Mouse (Mus musculus) kidney, postnatal 0 days (tissue): ENCODE measurements at regions not wholly inside any gene's neighbourhood (a gene's known extent, or its start where the extent isn't known, plus 50 kb on each side); places are given as distances from the start of the nearest gene placed in this dataset.

ENCODE experiments used
- ATAC-seq: fragments of 200-750 bp; cut with Nextera tagmentation; replicated peaks from 2 replicates; pipeline ENCODE4 v1.8.0; 2017; ENCODE audit warnings: low read depth, moderate number of reproducible peaks, moderate TSS enrichment, moderate library complexity; ENCODE audit not compliant: low FRiP score
- DNase-seq: peaks from one replicate; pipeline ENCODE4 v3.0.0-alpha.2; 2016; ENCODE audit warnings: low spot score
- H3K27ac ChIP-seq: fragments of 300-500 bp; sonication (generic); 2 replicates; pipeline ENCODE4 v1.5.1; 2014; ENCODE audit warnings: mild to moderate bottlenecking
- H3K27me3 ChIP-seq: fragments of 300-500 bp; sonication (generic); 2 replicates; pipeline ENCODE4 v1.6.1; 2014; ENCODE audit warnings: low read length, mixed read lengths; ENCODE audit not compliant: insufficient read depth
- H3K36me3 ChIP-seq: fragments of 300-500 bp; sonication (generic); 2 replicates; pipeline ENCODE4 v1.6.1; 2014; ENCODE audit warnings: low read length, mixed read lengths; ENCODE audit not compliant: insufficient read depth
- H3K4me1 ChIP-seq: fragments of 300-500 bp; sonication (generic); replicated peaks from 2 replicates; pipeline ENCODE4 v1.6.1; 2014; ENCODE audit warnings: antibody characterized with exemption, low read length, mixed read lengths; ENCODE audit not compliant: insufficient read depth
- H3K4me2 ChIP-seq: fragments of 300-500 bp; sonication (generic); 2 replicates; pipeline ENCODE4 v1.6.1; 2014; ENCODE audit warnings: mild to moderate bottlenecking, low read length, moderate library complexity, mixed read lengths
- H3K4me3 ChIP-seq: fragments of 300-500 bp; sonication (generic); replicated peaks from 2 replicates; pipeline ENCODE4 v1.5.1; 2014; ENCODE audit warnings: low read depth, low read length
- H3K9ac ChIP-seq: fragments of 300-500 bp; sonication (generic); 2 replicates; pipeline ENCODE4 v1.6.1; 2014; ENCODE audit warnings: low read depth, low read length
- H3K9me3 ChIP-seq: fragments of 300-500 bp; sonication (generic); replicated peaks from 2 replicates; pipeline ENCODE4 v1.6.1; 2016; ENCODE audit warnings: low read length, inconsistent platforms, mixed read lengths
- CTCF ChIP-seq: IDR thresholded peaks from 2 replicates; pipeline ENCODE4 v1.5.1; 2016; ENCODE audit warnings: antibody characterized with exemption, low read depth, mild to moderate bottlenecking, moderate library complexity
- WGBS: fragments of 180-500 bp; shearing (Covaris S2); extraction: QIAGEN DNeasy Blood & Tissue Kit; methylation state at CpG from one replicate; pipeline ENCODE4 v1.1.7; 2014; 5-methylcytosine and 5-hydroxymethylcytosine counted together

DNA sequence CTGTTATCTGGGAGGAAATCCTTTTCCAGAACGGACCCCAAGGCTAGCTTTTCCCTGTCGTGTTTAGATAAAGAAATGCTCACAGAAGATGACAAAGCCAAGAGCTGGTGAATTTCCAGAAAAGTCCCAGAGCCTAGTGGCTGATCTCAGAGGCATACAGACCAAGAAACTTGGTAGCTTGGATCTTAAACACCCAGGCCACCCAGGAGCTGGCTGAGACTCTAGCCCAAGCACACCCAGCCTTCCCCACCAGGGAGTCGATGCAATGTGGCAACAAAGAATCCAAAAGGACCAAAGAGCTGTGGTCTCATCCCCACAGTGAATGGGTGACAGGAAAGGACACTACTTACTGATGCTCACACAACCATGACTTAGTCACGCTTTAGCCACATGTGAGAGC is 513.8 kb downstream of the Dok5 start:
- DNase-seq (no peak), ATAC-seq (no peak)
- Histone ChIP-seq H3K27me3 (no peaks in the 10 kb centered on the region), H3K4me3 (no peak overlapping the region), H3K4me1 (no peaks in the 10 kb centered on the region), H3K27ac (no peak overlapping the region), H3K9ac (no peak overlapping the region), H3K4me2 (no peak overlapping the region), H3K36me3 (no peaks in the 10 kb centered on the region), H3K9me3 (no peaks in the 10 kb centered on the region)
- no peak for TF ChIP-seq CTCF
- WGBS = 59% methylated on average over 4 of the region's 4 CpGs

- no peak for ATAC-seq
- no peaks in the 10 kb centered on the region for H3K4me1 ChIP-seq
- 84% methylated on average over 5 of the region's 5 CpGs for WGBS
Observed at GRCm38 (mm10) chr2:171242356-171242755, 510.7 kb downstream of the Dok5 start.

DNA sequence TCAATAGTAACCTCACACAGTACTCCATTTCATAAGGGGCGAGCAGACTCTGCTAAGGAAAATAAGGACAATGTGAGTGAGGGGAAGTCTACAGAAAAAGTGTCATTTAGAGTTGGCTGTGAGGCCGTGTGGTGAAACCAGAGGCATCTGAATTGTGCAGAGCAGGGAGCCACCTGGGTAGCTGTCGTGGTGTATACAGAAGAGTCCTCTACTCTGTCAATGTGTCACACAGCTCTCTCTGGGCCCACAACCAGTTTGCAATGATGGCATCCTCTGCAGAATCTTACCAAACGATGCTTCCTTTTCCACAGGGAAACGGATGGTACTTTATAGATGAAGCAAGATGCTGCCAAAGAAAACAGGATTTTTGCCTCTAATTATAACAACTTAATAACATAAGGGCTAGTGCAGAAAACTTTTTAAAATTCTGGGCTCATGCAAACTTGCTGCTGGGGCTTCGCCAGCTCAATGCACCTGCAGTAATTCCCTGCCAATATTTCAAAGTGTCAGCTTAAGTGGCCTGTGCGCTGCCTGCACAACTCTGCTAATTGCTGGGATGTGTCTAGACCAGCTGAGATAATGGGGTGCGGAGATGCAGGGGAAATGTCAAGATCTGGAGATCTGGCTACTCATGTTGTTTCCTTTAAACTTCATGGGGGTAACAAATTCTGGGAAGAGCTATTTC is 505.8 kb downstream of the Dok5 start:
- Histone ChIP-seq H3K9me3 (no peaks in the 10 kb centered on the region), H3K4me2 (no peak overlapping the region), H3K4me3 (no peak overlapping the region), H3K9ac (no peak overlapping the region), H3K27ac (no peak overlapping the region), H3K36me3 (no peaks in the 10 kb centered on the region), H3K4me1 (no peaks in the 10 kb centered on the region), H3K27me3 (no peaks in the 10 kb centered on the region)
- DNase-seq (no peak), ATAC-seq (no peak)
- TF ChIP-seq CTCF = no peak
- WGBS = 60% methylated on average over 8 of the region's 8 CpGs

More at GRCm38 (mm10) chr2:171242356-171242755, 510.7 kb downstream of the Dok5 start:
- no peaks in the 10 kb centered on the region for H3K36me3 ChIP-seq
- no peak for DNase-seq
- no peak overlapping the region for H3K27ac ChIP-seq
- TF ChIP-seq CTCF = no peak
- no peaks in the 10 kb centered on the region for H3K9me3 ChIP-seq
- H3K27me3 ChIP-seq = no peaks in the 10 kb centered on the region
- H3K9ac ChIP-seq = no peak overlapping the region
- H3K4me2 ChIP-seq = no peak overlapping the region
- H3K4me3 ChIP-seq = no peak overlapping the region

- H3K4me1 ChIP-seq = no peaks in the 10 kb centered on the region
- no peak overlapping the region for H3K4me2 ChIP-seq
- no peak overlapping the region for H3K27ac ChIP-seq
- no peaks in the 10 kb centered on the region for H3K36me3 ChIP-seq
- no peaks in the 10 kb centered on the region for H3K9me3 ChIP-seq
- DNase-seq = no peak
- no peak overlapping the region for H3K9ac ChIP-seq
- H3K27me3 ChIP-seq = no peaks in the 10 kb centered on the region
- no peak; the same call in 1 of the 2 replicates for TF ChIP-seq CTCF
- H3K4me3 ChIP-seq = no peak overlapping the region
- no peak for ATAC-seq
Observed at GRCm38 (mm10) chr2:171232812-171233211, 501.2 kb downstream of the Dok5 start.

DNA sequence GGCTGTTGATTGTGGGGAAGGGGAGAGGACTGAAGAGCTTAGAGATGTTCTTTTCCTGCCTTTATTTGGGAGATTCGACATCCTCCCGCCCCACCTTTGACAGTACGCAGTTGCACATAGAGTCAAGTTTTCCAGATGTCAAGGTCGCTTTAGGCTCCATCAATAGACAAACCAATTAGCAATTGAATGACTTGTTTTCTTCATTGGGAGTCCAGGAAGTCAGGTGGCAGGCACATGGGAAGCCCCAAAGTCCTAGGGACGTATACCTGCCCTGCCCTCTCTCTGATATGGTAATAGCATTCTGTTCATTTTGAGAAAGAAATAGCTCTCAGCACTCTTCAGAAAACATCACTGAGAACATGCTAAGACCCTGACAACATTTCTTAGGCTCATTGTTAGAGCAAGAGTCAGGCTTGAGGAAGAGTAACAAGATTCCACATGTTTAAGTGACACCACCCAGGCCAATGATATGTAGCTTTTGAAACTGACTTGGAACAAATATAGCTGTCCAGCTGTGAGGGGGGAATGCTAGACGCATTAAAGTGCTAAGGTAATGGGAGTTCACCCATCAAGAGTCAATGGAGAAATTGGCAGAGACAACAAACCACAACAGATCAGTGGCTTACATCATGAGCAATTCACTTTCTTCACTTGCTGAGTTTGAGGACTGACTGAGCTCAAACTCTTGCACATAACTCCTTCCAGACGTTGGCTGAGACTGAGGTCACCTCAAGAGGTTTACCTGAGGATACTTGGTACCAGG is 499.9 kb downstream of the Dok5 start:
- no peak overlapping the region for H3K4me2 ChIP-seq
- H3K27me3 ChIP-seq = no peaks in the 10 kb centered on the region
- DNase-seq = no peak
- no peak for ATAC-seq
- H3K4me1 ChIP-seq = no peaks in the 10 kb centered on the region
- no peak overlapping the region for H3K4me3 ChIP-seq
- TF ChIP-seq CTCF = no peak
- H3K27ac ChIP-seq = no peak overlapping the region
- no peaks in the 10 kb centered on the region for H3K36me3 ChIP-seq
- 82% methylated on average over 7 of the region's 7 CpGs for WGBS
- H3K9ac ChIP-seq = no peak overlapping the region
- H3K9me3 ChIP-seq = no peaks in the 10 kb centered on the region

- 51% methylated on average over 12 of the region's 12 CpGs for WGBS
- no peak for DNase-seq
- no peaks in the 10 kb centered on the region for H3K27me3 ChIP-seq
- no peak overlapping the region for H3K9ac ChIP-seq
- no peak for ATAC-seq
- no peak overlapping the region for H3K4me2 ChIP-seq
- TF ChIP-seq CTCF = no peak
- no peaks in the 10 kb centered on the region for H3K9me3 ChIP-seq
- no peak overlapping the region for H3K27ac ChIP-seq
- H3K4me1 ChIP-seq = no peaks in the 10 kb centered on the region
- H3K4me3 ChIP-seq = no peak overlapping the region
- no peaks in the 10 kb centered on the region for H3K36me3 ChIP-seq
Observed at GRCm38 (mm10) chr2:171230536-171230935, 498.9 kb downstream of the Dok5 start.
